Mouse (Mus musculus) frontal cortex, adult (tissue): ENCODE data around the gene Svbp.

Source experiments
- ATAC-seq: cut with Nextera tagmentation; 2 replicates; pipeline ENCODE4 v1.9.2; 2017; ENCODE audit warnings: mild to moderate bottlenecking, moderate library complexity, mixed read lengths; ENCODE audit not compliant: low TSS enrichment

Svbp gene

DNA sequence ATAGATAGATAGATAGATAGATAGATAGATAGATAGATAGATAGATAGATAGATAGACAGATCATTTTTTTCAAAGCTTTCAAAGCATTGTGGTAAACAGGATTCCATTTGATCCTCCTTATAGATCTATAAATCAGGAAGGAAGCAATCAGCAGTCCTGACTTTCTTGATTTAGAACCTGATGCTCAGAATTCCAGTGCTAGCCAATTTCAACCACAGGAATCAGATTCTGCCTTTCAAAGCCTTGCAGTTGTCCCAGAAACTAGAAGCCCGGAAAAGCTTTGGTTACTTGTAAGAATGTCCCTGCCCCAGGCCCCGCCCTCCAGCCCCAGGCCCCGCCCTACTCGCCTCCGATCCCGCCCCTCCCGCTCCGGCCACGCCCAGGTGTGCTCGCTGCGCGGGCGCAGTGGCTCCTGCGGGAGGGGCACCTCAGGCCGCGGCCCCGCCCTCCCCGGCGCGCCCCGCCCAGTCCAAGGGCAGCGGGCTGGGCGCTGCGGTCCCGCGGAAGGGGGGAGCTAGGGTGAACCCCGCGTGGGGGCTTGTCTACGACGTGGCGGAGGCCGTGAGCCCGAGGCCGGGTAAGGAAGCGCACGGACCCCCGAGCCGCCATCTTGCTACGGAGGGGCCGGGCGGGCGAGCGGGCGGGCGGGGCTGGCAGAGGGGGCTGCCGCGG lies at the start of gene Svbp:
Svbp (plus strand) TSS at position 398 of the 673 bp plus-strand sequence.
- peak; percentile 94 for ATAC-seq

- ATAC-seq: no peak
Measured at GRCm38 (mm10) chr4:119146816-119147215, 48.3 kb upstream of the Svbp start.

DNA sequence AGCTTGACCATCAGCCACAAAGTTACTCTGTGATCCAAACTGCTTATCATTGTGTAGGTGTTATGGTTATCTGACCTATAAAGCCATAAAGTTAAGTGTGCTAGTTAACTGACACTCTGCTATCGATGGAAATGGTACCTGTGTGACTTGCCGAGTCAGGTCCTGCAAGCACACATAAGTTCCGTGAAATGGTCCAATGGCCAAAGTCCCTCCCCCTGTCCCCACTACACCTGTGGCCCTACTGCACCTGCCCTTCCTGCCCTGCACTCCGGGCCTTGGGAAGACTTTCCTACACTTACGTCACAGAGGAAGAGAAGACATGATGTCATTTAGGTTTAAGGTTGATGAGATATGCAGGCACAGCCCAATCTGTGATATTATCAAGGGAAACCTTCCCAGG lies 47.8 kb upstream of the Svbp start:
- no peak for ATAC-seq

DNA sequence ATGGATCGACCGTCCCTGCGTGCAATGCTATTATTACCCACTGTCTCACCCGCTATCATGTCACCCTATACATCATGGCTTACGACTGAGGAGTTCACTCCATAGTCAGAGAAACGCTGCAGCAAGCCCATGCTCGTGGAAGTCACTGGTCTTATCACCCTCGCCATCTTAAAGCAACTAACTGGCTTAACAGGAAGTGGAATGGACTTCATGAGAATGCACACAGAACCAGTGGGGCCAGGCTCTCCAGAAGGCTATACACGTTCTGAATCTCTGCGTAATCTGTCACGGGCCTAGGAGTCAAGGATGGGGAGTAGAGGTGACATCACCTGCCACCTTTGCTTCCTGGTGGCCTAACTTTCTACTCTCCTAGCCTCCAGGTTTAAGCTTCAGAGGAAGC lies 46.4 kb upstream of the Svbp start:
- no peak for ATAC-seq

DNA sequence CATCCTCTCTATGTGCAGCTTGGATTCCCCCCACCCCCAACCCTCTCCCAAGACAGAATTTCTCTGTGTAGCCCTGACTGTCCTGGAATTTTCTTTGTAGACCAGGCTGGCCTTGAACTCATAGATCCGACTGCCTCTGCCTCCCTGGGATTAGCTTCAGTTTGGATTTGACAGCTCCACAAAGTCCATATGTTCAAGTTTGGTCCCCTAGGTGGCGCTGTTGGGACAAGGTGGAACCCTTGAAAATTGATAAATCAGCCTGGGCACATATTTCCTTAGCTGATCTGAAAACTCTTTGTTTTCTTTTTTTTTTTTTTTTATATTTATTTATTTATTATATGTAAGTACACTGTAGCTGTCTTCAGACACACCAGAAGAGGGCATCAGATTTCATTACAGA lies 37.9 kb upstream of the Svbp start:
- ATAC-seq: no peak

DNA sequence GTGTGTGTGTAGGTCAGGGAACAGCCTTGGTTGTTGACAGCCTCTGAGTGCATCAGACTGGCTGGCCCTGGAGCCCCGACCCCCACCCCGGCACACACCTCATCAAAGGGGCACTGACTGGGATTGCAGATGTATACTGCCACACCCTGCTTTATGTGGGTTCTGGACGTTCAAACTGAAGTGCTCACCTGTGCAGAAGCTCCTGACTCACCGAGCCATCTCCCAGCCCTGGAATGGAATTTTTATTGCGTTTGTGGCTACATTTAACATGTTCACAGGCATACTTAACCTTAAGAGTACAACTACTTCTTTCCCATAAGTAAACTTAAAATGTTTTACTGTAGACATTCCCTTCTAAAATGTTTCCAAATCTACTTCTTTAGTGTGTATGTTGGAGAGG lies 37.2 kb upstream of the Svbp start:
- no peak for ATAC-seq

DNA sequence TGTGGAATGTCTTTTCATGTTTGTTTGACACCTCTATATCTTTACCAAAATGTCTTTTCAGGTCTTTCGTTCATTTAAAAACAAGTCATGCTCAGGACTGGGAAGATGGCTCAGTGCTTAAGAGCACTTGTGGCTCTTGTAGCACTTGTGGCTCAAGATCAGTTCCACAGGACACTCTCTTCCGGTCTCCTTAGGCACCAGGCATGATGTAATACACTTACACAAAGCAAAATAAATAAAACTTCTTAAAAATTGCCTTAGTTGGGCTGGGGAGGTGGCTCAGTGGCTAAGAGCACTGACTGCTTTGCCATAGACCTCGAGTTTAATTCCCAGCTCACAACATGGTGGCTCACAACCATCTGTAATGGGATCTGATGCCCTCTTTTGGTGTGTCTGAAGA lies 33.7 kb upstream of the Svbp start:
- no peak for ATAC-seq

GRCm38 (mm10) chr4:119162990-119163389 lies 32.1 kb upstream of the Svbp start:
- ATAC-seq: no peak

DNA sequence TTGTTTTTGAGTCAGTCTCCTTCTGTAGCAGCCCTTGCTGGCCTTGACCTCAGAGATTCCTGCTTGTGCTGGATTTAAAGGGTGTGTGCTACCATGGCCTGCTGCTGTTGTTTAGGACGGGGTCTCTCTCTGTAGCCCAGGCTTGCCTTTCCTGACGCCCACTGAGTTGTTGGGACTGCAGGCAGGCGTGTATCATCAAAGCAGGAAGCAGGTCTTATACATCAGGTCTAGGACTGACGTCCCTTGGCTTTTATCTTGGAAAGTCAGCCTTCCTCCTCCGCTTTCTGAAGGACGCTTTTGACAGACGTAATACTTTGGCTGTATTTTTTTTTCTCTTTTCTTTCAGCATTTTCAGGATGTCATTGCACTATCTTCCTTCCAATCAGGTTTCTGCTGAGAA lies 29.2 kb upstream of the Svbp start:
- no peak for ATAC-seq

GRCm38 (mm10) chr4:119167068-119167467 lies 28.0 kb upstream of the Svbp start:
- no peak for ATAC-seq

DNA sequence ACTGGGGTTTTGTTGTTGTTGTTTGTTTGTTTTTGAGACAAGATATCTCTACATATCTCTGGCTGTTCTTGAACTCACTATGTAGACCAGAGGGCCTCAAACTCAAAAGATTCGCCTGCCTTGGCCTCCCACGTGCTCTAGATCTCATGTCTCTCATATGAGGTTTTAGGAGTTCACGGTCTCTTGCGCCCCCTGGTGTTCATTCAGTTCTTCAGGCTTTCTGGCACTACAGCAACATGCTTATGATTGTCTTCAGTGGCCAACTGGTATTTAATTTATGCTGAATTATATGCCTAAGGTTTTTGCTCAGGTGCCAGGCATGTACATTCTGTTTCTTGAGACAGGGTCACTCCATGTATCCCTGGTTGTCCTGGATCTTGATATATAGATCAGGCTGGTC lies 27.4 kb upstream of the Svbp start:
- ATAC-seq: peak; percentile 73; the same call in 1 of the 2 replicates

DNA sequence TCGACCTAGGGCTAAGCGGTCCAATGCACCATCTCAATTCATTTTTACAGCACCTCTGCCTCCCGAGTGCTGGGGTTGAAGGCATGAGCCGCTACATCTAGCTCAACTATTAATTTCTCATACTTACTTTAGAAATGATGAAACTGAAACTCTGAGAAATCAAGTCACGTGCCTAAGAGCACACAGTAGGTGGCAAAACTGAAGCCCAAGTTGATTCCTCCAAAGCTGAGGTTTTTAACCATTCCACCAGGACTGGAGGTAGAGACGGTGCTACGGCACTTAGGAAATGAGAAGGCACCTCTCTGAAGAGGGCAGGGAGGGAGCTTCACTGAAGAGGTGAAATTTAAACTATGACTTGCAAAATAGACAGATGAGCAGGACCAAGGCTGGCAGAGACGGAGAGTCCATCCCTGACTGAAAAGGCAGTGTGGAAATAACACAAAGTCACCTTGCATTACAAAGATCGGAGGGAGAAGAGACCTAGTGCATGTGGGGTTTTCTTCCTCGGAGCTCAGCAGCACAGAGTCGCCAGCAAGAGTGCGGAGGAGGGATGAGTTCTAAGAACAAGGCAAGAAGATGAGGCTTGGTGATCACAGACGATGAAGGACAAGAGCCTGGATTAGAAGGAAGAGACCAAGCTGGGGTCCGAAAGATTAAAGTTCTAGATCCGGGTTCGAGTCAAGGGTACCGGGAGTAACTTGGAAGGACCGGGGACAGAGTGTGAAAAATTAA lies 22.0 kb upstream of the Svbp start:
- peak; percentile 44; the same call in 1 of the 2 replicates for ATAC-seq

- ATAC-seq: peak; percentile 100
Measured at GRCm38 (mm10) chr4:119173851-119174453, 21.2 kb upstream of the Svbp start, which contains the start of gene Zfp691. Zfp691 (minus strand) TSS chr4:119174195.

- no peak for ATAC-seq
Measured at GRCm38 (mm10) chr4:119177702-119178101, 17.4 kb upstream of the Svbp start.

- no peak for ATAC-seq
Measured at GRCm38 (mm10) chr4:119178331-119178730, 16.8 kb upstream of the Svbp start.

DNA sequence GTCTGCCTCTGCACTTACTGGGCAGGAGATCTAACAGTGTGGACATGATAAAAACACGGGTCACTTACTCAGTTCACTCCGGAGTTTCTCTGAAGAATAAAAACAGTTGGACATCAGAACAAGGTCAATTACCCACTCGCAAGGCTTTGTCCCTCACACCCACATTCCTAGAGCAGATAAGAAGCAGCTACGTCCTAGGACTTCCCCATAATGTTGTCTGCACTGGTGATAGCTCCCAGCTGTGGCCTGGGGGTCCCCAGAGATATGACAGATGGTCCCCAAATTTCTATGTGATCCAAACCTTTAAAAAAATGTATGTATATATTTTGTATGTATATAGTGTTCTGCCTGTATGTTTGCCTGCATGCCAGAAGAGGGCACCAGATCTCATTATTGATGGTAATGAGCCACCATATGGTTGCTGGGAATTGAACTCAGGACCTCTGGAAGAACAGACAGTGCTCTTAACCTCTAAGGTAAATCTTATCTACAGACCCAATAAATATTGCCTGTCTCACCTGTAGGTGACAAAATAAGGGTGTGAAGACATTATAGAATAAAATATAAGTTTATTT lies 14.9 kb upstream of the Svbp start:
- ATAC-seq: no peak

DNA sequence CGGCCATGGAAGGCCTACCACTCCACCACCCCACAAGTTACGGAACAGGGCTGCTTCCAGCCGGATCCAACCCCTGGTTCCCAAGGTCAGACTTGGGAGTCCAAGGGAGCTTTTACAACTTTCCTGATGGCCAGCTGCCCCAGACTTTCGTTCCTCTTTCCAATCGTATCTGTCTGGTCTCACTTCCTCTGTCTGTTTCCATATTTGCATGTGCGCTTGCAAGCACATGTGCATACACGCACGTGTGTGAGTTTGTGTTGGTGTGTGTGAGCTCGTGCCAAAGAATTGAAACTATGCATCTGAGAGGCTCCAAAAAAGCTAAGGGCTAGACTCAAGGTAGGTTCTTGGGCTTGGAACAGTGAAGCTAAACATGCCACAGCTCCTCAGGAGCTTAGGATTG lies 13.7 kb upstream of the Svbp start:
- no peak for ATAC-seq

- ATAC-seq: no peak
Measured at GRCm38 (mm10) chr4:119183525-119183924, 11.6 kb upstream of the Svbp start.

GRCm38 (mm10) chr4:119185771-119186170 lies 9.3 kb upstream of the Svbp start:
- no peak for ATAC-seq

DNA sequence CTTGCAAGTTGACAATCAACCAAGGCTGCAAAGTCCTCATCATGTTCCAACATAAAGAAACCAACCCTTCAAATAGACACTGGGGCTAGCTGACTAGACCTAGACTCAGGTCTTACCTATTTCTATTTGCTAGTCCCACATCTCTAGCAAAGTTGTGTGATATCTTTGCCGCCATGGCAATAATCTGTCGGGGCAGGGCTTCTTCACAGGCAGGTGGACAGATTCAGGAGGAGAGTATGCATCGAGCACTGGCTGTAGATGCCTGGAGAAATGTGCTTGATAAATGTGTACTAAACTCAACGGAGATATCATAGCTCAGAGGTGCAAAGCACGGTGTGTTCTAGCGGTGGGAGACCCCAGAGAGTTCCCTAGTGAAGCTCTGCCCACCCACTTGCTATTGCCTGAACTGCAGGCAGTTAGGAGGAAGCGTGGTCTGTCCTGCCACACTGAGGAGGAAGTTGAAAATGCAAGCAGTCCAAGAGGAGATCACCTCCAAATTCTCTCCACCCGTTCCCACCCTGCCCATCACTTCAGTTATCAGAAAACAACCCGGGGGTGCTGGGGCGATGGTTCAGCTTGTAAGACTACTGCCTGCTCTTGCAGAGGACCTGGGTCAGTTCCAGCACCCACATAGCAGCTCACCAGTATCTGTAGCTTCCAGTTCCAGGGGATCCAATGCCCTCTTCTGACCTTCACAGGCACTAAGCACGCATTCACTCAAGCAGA lies 6.9 kb upstream of the Svbp start:
- ATAC-seq: no peak

GRCm38 (mm10) chr4:119189392-119189791 lies 5.7 kb upstream of the Svbp start:
- ATAC-seq: no peak

- ATAC-seq: no peak
Measured at GRCm38 (mm10) chr4:119189864-119190263, 5.2 kb upstream of the Svbp start, which contains the start of gene Ermap. Ermap (minus strand) TSS chr4:119190011.
